ENCODE assay signal across 9 mouse cellular contexts in the genomic region with DNA sequence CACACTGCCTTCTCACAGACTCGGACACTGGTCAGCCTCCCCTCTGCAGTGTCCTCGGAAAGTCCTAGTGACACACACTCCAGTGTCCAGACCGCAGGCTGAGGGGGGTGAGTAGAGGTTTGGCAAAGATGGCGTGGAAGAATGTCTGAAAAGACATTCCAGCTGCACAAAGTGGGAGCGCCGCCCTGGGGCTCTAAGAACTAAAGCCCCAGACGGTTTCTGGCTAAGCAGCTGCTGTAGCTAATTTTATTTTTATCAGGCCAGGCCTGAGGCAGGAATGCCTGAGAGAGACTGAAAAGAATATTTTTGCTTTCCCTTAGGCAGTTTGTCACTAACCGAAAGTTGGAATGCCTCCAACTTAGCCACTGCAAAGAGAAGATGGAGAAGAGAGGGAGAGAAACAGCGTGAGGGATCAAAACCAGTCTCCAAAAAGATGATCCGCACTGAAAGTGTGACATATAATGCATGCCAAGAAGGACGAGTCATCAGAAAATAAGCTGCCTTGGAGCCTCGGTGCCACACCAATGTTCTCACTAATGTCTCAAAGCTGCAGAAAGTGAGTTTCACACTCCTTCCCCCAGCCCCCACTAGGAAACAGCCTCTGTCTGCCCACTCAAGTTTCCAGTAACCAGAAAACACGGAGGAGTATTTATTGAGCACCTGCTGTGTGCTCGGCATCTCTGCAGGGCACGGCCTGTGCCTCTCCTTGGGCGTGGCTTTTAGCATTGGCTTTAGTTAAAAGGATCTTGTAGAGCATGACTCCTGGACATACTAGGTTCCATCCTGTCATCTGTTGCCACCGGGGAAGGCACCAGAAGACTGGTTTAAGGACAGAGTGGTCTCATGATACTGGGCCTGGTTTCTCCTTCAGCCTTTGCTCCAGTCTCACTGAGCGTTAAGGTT. TPM values are rescaled to one million over a fixed set of nuclear protein-coding genes. Genes with fewer than 3 reads are reported as not detected.
DNase-seq lines count a peak whose midpoint lies in the region; ATAC-seq and TF ChIP-seq lines count a peak whose summit lies in the region.
"Had no signal": no experiment of that assay in that cellular context is flagged by ENCODE, and none has a peak within 500 bp of the region (broad histone marks: within the 10 kb centered on the region; RNA-seq: fewer than 3 reads in every experiment).

No protein-coding gene starts in this region.

- H3K9me3 ChIP-seq in kidney, postnatal 0 days (replicated peaks; ENCODE audit: low read length): no peaks in the 10 kb centered on the region

- no peak; the same call in 1 of the 2 replicates for ATAC-seq in kidney, postnatal 0 days (replicated peaks; ENCODE audit: low FRiP score, low read depth)

- peak; percentile 43 for DNase-seq in layer of hippocampus, adult 11-12 months (ENCODE audit: low spot score)
- no peak for DNase-seq in layer of hippocampus, postnatal 36 days
- peak; percentile 42 to 72 for DNase-seq in gastrocnemius, postnatal 4 days (ENCODE audit: low spot score in 2 of 2)
- peak; percentile 72 for DNase-seq in kidney, postnatal 0 days (ENCODE audit: low spot score)
- peak; percentile 53 for DNase-seq in lung, postnatal 14 days
- DNase-seq in embryo, embryonic 10 days (ENCODE audit: low spot score): no peak
- DNase-seq in yolk sac, embryonic 10.5 days (ENCODE audit: low spot score): no peak

- 0 out of 2 replicates have a peak overlapping the region, but pooled peaks have one; percentile 19 for H3K27ac ChIP-seq in cortical plate, adult 2 months (ENCODE audit: insufficient read depth, low read length)
- H3K27ac ChIP-seq in kidney, postnatal 0 days: peak overlapping the region; percentile 57
- H3K27ac ChIP-seq: liver, embryonic 14.5 days had no signal

- H3K4me1 ChIP-seq in cortical plate, adult 2 months (ENCODE audit: control insufficient read depth, insufficient read depth, low read length): peaks cover 1% of the 10 kb centered on the region; the same call in 1 of the 2 replicates
- H3K4me1 ChIP-seq in kidney, postnatal 0 days (replicated peaks; ENCODE audit: insufficient read depth, low read length): no peaks in the 10 kb centered on the region

- no peak for TF ChIP-seq CTCF in cortical plate, adult 2 months (IDR thresholded peaks at IDR 0.05; ENCODE audit: extremely low read depth, insufficient read depth, low read length)
- no peak for TF ChIP-seq CTCF in kidney, postnatal 0 days (IDR thresholded peaks at IDR 0.05; ENCODE audit: low read depth)

- H3K4me3 ChIP-seq in cortical plate, adult 2 months (ENCODE audit: insufficient read depth, low read length): no peak overlapping the region
- H3K4me3 ChIP-seq in kidney, postnatal 0 days (replicated peaks; ENCODE audit: low read depth, low read length): no peak overlapping the region

- H3K27me3 ChIP-seq in kidney, postnatal 0 days (ENCODE audit: insufficient read depth, low read length): no peaks in the 10 kb centered on the region

- H3K4me2 ChIP-seq in kidney, postnatal 0 days (ENCODE audit: low read length): peak overlapping the region; percentile 18; the same call in 1 of the 2 replicates

- no peak overlapping the region for H3K9ac ChIP-seq in kidney, postnatal 0 days (ENCODE audit: low read depth, low read length)
- H3K9ac ChIP-seq: liver, embryonic 14.5 days had no signal

- no peaks in the 10 kb centered on the region for H3K36me3 ChIP-seq in kidney, postnatal 0 days (ENCODE audit: insufficient read depth, low read length)

- 64% methylated on average over 18 of the region's 18 CpGs for WGBS in kidney, postnatal 0 days

- no peak for TF ChIP-seq POLR2A in cortical plate, adult 2 months (IDR thresholded peaks at IDR 0.05; ENCODE audit: extremely low read depth, insufficient read depth, low read length)

RNA-seq across cellular contexts. Expression of a gene that starts 24.5 kb away (rescaled TPM):
- total RNA-seq in layer of hippocampus, postnatal 36 days (2021): 10 to 100 TPM; 31.8 to 34.1 TPM
- 20.8 TPM in 2 replicates for polyA plus RNA-seq in cortical plate, adult 2 months (2012; rRNA removed)
- total RNA-seq in gastrocnemius, postnatal 4 days (2021): 10 to 100 TPM; 23.9 to 25.8 TPM
- polyA plus RNA-seq in kidney, postnatal 0 days (2015; fragmentation: Nextera tagmentation; extraction: Ambion mirVana): 7.0 TPM in 2 replicates

RNA-seq across cellular contexts. Expression of a gene that starts 34.9 kb away (rescaled TPM):
- 1 to 10 TPM; 9.6 to 10.0 TPM for total RNA-seq in layer of hippocampus, postnatal 36 days (2021)
- 4.1 TPM in 2 replicates for polyA plus RNA-seq in cortical plate, adult 2 months (2012; rRNA removed)
- total RNA-seq in gastrocnemius, postnatal 4 days (2021): 1 to 10 TPM; 4.2 to 5.0 TPM
- 1.8 and 2.0 TPM in 2 replicates for polyA plus RNA-seq in kidney, postnatal 0 days (2015; fragmentation: Nextera tagmentation; extraction: Ambion mirVana)

Comparison
In these comparisons a context has a peak if more than half of its experiments do, and no peak if none do; other contexts are left out.
1. DNase-seq: peak in layer of hippocampus, adult 11-12 months (single experiment), gastrocnemius, postnatal 4 days (2 of 2), kidney, postnatal 0 days (single experiment) and lung, postnatal 14 days (single experiment); none in layer of hippocampus, postnatal 36 days (0 of 2), embryo, embryonic 10 days (single experiment) and yolk sac, embryonic 10.5 days (single experiment).